Mouse (Mus musculus) hindbrain, embryonic 16.5 days (tissue): ENCODE results near the gene Speer1. TPM values are rescaled to one million over a fixed set of nuclear protein-coding genes. Genes with fewer than 3 reads are reported as not detected.
"Not testable (repeated sequence)": the region's sequence is repeated elsewhere in the genome, so short reads cannot be mapped to it uniquely, and the experiment has no call there.

ENCODE experiments used
- ATAC-seq: fragments of 200-750 bp; cut with Nextera tagmentation; 2 replicates; pipeline ENCODE4 v1.8.0; 2017; ENCODE audit warnings: moderate TSS enrichment, moderate library complexity
- H3K27ac ChIP-seq: fragments of 300-500 bp; sonication (generic); 2 replicates; pipeline ENCODE4 v1.5.1; 2014; ENCODE audit warnings: low read depth, mild to moderate bottlenecking, control low read depth, low read length, moderate library complexity
- H3K27me3 ChIP-seq: fragments of 300-500 bp; sonication (generic); replicated peaks from 2 replicates; pipeline ENCODE4 v1.6.1; 2014; ENCODE audit warnings: low read length; ENCODE audit not compliant: control insufficient read depth, insufficient read depth
- H3K36me3 ChIP-seq: fragments of 300-500 bp; sonication (generic); 2 replicates; pipeline ENCODE4 v1.6.1; 2014; ENCODE audit warnings: mild to moderate bottlenecking, low read length, moderate library complexity, mixed read lengths; ENCODE audit not compliant: control insufficient read depth, insufficient read depth
- H3K4me1 ChIP-seq: fragments of 300-500 bp; sonication (generic); 2 replicates; pipeline ENCODE4 v1.6.1; 2014; ENCODE audit warnings: low read depth, low read length; ENCODE audit not compliant: control insufficient read depth, insufficient read depth
- H3K4me2 ChIP-seq: fragments of 300-500 bp; sonication (generic); 2 replicates; pipeline ENCODE4 v1.6.1; 2014; ENCODE audit warnings: mild to moderate bottlenecking, low read length, control low read depth, moderate library complexity
- H3K4me3 ChIP-seq: fragments of 300-500 bp; sonication (generic); 2 replicates; pipeline ENCODE4 v1.5.1; 2014; ENCODE audit warnings: mild to moderate bottlenecking, low read length, control low read depth, moderate library complexity
- H3K9ac ChIP-seq: fragments of 300-500 bp; sonication (generic); 2 replicates; pipeline ENCODE4 v1.6.1; 2014; ENCODE audit warnings: low read depth, mild to moderate bottlenecking, control low read depth, low read length, moderate library complexity
- H3K9me3 ChIP-seq: fragments of 300-500 bp; sonication (generic); 2 replicates; pipeline ENCODE4 v1.6.1; 2014; ENCODE audit warnings: mild to moderate bottlenecking, low read length, moderate library complexity; ENCODE audit not compliant: control insufficient read depth
- WGBS: fragments of 180-500 bp; shearing (Covaris S2); extraction: QIAGEN DNeasy Blood & Tissue Kit; methylation state at CpG from one replicate; pipeline ENCODE4 v1.1.7; 2014; 5-methylcytosine and 5-hydroxymethylcytosine counted together
- polyA plus RNA-seq: library from polyadenylated mRNA; unstranded; fragments of >200 nt; fragmentation: Nextera tagmentation; extraction: Ambion mirVana; gene quantifications from 2 replicates; pipeline ENCODE4 v1.2.1, GENCODE M21; 2015

Gene Speer1
- not detected in 2 replicates for polyA plus RNA-seq

- H3K27ac ChIP-seq, H3K4me2 ChIP-seq, H3K9ac ChIP-seq, H3K9me3 ChIP-seq, H3K4me3 ChIP-seq, ATAC-seq, H3K27me3 ChIP-seq, H3K36me3 ChIP-seq, H3K4me1 ChIP-seq: not testable (repeated sequence)
- WGBS = 70% methylated on average over 1 of the region's 4 CpGs
Measured at GRCm38 (mm10) chr5:11341216-11341615, at the start of gene Speer1. Speer1 (plus strand) TSS chr5:11341516.

Other genes with a start within 250 kb of the Speer1 start
- not detected in 2 replicates for gene Gm8879, start 213.9 kb upstream of the Speer1 start, polyA plus RNA-seq
- gene Gm5861, start 158.4 kb upstream of the Speer1 start, polyA plus RNA-seq = not detected in 2 replicates
- not detected in 2 replicates for gene Gm8890, start 85.5 kb upstream of the Speer1 start, polyA plus RNA-seq
- gene Gm8897, start 74.9 kb downstream of the Speer1 start, polyA plus RNA-seq = not detected in 2 replicates
- not detected in 2 replicates for gene Gm8906, start 161.2 kb downstream of the Speer1 start, polyA plus RNA-seq